Mouse (Mus musculus) right cerebral cortex, postnatal 14 days (tissue): ENCODE measurements at regions not wholly inside any gene's neighbourhood (a gene's known extent, or its start where the extent isn't known, plus 50 kb on each side); places are given as distances from the start of the nearest gene placed in this dataset.
"Not testable (repeated sequence)": the region's sequence is repeated elsewhere in the genome, so short reads cannot be mapped to it uniquely, and the experiment has no call there.

Experiments used
- DNase-seq: peaks from one replicate; pipeline ENCODE4 v3.0.0; 2022

DNA sequence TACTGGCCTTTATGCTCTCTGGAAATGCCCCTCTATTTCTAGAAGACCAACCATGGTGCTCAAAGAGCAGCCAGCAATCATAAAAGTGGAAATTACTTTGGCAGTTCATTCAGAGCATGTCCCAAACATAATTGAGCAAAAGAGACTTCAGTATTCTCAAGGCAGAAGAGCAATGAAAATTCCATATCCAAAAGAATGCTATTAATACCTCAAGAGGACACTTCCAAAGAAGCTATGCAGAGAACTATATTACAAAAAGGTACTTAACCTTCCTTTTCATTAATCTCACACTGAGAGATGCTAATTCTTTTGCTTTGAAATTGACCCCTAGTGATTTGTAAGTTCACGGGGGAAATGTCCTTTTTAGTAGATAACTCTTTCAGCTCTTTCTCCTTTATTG lies 105.7 kb downstream of the Mrpl39 start:
- no peak for DNase-seq

DNA sequence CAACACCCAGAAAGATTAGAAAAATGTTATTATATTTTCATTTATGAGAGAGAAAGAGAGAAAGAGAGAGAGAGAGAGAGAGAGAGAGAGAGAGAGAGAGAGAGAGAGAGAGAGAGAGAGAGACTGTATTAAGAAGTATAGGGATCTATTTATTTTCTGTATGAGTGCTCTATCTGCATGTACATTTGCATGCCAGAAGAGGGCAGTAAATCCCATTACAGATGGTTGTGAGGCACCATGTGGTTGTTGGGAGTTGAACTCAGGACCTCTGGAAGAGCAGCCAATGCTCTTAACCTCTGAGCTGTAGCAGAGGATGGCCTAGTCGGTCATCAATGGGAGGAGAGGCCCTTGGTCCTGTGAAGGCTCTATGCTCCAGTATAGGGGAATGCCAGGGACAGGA lies 91.1 kb downstream of the Mrpl39 start:
- DNase-seq: not testable (repeated sequence)

DNA sequence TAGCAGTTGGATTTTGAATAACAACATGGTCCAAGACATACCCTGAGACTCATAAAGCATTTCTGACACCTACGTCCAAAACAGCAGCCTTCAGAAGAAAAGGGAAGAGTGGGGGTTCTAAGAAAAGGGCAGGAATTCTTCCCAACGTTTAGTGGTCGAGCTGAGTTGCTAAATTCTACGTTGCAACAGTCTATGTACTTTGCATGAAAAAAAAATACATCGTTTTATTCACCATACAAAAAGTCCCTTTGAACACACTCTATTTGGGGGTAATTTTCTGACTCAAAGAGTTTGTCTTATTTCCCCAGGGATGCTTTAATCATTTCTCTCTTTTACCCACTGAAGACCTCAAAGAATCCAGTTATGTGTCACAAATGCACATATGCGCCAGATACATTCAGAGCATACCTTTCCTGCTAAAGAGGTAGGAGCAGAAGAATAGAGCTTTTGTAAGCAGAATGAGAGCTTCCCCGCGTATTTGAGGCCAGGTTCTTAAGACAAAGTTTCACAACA lies 89.3 kb downstream of the Mrpl39 start:
- DNase-seq: no peak

DNA sequence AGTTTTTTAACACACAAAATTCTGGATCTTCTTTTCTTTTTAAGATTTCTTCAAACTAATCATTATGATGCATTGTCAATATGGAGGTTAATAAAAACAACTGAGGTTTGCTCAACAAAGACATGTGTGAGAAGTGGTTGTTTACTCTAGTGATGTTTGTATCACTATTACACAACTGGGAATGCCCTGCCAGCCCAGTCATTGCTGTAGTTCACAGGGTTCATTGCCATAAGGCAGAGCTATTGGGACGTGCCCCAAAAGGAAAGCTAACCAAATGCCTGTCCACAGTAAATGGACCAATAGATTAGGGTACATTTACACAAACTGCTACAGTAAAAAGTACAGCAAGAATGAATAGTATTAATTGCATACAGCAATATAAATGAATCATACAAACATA lies 84.9 kb downstream of the Mrpl39 start:
- no peak for DNase-seq

DNA sequence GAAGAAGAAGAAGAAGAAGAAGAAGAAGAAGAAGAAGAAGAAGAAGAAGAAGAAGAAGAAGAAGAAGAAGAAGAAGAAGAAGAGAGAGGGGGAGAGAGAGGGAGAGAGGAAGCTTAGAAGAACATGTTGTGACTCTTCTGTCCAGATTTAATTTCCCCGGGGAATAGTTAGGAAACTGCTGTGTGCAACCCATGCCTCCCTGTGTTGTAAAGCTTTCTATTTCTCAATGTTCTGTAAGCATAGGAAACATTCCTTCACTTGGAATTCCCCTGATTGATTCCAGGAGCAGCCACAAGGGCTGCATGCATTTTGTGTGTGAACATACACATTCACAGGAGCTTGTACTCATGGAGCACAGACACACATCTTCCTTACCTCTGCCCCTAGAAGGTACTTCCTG lies 81.7 kb downstream of the Mrpl39 start:
- no peak for DNase-seq

DNA sequence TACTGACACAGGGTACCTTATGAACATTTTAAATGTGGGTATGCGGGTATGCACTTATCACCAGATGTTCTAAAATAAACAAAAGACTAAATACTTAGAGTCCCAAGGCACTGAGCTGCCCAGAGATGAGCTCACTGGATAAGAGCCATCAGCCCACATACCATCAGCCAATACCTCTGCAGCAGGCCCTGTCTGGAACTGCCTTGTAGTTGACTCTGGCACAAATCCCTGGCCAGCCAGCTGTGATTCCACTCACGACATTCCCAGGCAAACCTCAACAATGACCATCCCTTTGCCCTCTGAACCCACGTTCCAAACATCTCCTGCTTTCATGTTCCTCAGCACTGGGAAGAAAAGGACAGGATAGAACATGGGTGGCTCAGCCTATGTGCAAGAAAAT lies 73.7 kb downstream of the Mrpl39 start:
- DNase-seq: no peak

DNA sequence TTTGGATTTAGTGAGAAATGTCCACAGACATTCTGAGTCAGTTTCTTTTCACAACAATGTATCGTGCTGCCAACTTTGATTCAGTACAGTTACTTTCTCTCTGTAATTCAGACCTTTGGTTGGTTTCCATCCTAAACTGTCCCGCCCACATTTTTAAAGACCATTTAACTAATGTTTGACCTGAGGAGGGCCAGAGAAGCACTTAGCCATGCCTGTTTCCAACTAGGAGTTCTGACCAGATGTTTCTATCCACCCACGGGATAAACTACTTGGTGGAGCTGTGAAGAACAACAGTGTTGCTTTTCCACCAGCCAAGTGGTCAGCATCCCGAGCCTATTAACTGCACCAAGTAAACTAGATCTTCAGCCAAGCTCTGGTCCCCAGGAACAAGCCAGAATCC lies 72.0 kb downstream of the Mrpl39 start:
- DNase-seq: no peak
